Mouse (Mus musculus) lung, adult 2 months (tissue): ENCODE measurements around the gene Rab26.

Experiments
- CTCF ChIP-seq: fragments of 200-500 bp; IDR thresholded peaks from 2 replicates; pipeline ENCODE4 v1.5.1; 2011; ENCODE audit warnings: mild to moderate bottlenecking, low read length, control low read depth; ENCODE audit not compliant: insufficient read depth
- POLR2A ChIP-seq: fragments of 200-500 bp; IDR thresholded peaks from 2 replicates; pipeline ENCODE4 v1.6.1; 2011; ENCODE audit warnings: low read depth, mild to moderate bottlenecking, control low read depth, low read length, borderline replicate concordance; ENCODE audit errors: extremely low read depth

DNA sequence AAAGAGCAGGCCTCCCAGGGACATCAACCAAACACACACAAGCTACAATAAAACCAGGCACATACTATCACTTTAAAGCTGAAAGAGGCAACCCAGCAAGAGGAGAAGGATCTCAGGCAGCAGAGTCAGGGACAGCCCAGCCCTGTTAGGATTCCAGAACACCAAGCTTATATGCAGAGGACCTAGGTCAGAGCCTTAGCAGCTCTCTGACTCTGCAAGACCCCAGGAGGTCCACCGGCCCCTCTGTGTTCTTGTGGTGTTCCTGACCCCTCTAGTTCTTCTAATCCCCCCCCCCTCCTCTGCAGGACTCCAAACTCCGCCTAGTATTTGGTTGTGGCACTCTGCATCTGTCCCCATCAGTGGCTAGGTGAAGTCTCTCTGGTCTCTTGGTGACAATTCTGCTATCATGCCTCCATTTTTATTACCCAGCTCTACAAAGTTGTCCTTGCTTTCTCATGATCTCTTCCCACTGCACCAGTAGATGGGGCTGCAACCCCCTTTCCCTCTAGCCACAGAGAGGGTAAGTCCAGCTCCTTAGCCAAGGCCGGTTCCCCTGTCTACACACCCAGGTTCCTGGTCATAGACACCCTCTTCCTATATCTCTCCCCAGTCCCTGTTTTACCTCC lies 53.7 kb downstream of the Rab26 start:
- 0 out of 2 replicates have a peak, but pooled peaks have one; percentile 2 for TF ChIP-seq CTCF
- no peak for TF ChIP-seq POLR2A
